ENCODE assay signal across 14 mouse cellular contexts in genomic region chr8:119853521-119853920, GRCm38 (mm10). TPM values are rescaled to one million over a fixed set of nuclear protein-coding genes. Genes with fewer than 3 reads are reported as not detected.
"Had no signal": no experiment of that assay in that cellular context is flagged by ENCODE, and none has a peak within 500 bp of the region (broad histone marks: within the 10 kb centered on the region; RNA-seq: fewer than 3 reads in every experiment).

No protein-coding gene starts in this region.

- H3K27me3 ChIP-seq: kidney, embryonic 15.5 days; limb, embryonic 15.5 days; neural tube, embryonic 12.5 days; stomach, embryonic 15.5 days had no signal

- H3K36me3 ChIP-seq: kidney, embryonic 15.5 days; limb, embryonic 15.5 days; neural tube, embryonic 12.5 days; stomach, embryonic 15.5 days had no signal

- DNase-seq: kidney, postnatal 14 days; lung, adult 18-20 months; midbrain, embryonic 14.5 days; right cerebral cortex, postnatal 14 days; thymus, adult 2 months; thymus, postnatal 25 days had no signal

- H3K4me3 ChIP-seq: kidney, embryonic 15.5 days; limb, embryonic 15.5 days; neural tube, embryonic 12.5 days; stomach, embryonic 15.5 days had no signal

- H3K4me1 ChIP-seq: kidney, embryonic 15.5 days; limb, embryonic 15.5 days; neural tube, embryonic 12.5 days; stomach, embryonic 15.5 days had no signal

- H3K9me3 ChIP-seq: limb, embryonic 15.5 days; stomach, embryonic 15.5 days had no signal

- H3K27ac ChIP-seq: kidney, embryonic 15.5 days; limb, embryonic 15.5 days; liver, embryonic 14.5 days; neural tube, embryonic 12.5 days; stomach, embryonic 15.5 days had no signal

- H3K9ac ChIP-seq: kidney, embryonic 15.5 days; limb, embryonic 15.5 days; liver, embryonic 14.5 days; neural tube, embryonic 12.5 days; stomach, embryonic 15.5 days had no signal

- H3K4me2 ChIP-seq: kidney, embryonic 15.5 days; limb, embryonic 15.5 days; neural tube, embryonic 12.5 days; stomach, embryonic 15.5 days had no signal

RNA-seq across cellular contexts. Expression of gene Gm20388, which starts 57.1 kb away (rescaled TPM):
- total RNA-seq: layer of hippocampus, postnatal 14 days had no signal
- polyA plus RNA-seq: limb, embryonic 11.5 days; lung, embryonic 16.5 days; neural tube, embryonic 12.5 days; stomach, embryonic 15.5 days had no signal
